Mouse (Mus musculus): Measurements from ENCODE around the gene Nkain4. TPM values are rescaled to one million over a fixed set of nuclear protein-coding genes. Genes with fewer than 3 reads are reported as not detected.

Nkain4 gene
- polyA plus RNA-seq, 1 experiment from 2014 or later, result 72.9 TPM

DNA sequence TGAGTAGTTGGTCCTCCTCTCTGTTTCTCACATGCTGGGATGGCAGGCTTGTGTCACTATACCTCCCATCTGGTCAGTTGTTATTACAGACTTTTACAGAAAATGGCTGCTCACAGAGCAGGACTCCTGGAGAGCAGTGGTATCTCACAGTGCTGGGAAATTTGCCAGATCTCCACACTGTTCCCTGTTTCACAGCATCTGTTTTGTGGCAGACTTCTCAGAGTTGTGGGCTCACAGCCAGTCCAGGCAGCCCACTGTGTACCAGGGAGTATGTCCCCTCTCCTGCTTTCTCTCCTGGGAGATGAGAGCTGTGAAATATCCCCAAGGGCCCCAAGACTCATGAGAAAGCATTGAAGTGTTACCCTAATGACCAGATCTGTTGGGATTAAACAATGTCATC, 12.6 kb downstream of the Nkain4 start:
- no peak overlapping the region for H3K27ac ChIP-seq (replicated peaks)

DNA sequence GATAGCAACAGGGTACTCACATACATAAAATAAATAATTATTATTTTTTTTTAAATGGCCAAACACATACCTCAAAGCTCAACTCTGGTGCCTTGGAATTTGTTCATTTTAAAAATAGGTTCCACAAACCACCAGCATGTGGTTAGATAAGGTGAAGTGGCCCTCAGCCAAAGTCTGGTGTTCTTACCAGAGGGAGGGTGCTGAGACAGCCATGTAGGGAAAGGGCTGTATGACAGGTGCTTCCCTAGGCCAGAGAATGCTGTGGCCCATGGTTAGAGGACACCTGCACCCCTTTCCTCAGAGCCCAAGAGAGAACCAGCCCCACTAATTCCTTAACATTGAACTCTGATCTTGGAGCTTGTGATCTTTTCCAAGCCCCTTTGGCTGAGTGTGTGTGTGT, 14.3 kb downstream of the Nkain4 start:
- H3K9ac ChIP-seq (replicated peaks), result no peak overlapping the region
- H3K4me2 ChIP-seq (replicated peaks), result no peak overlapping the region
- H3K36me3 ChIP-seq, result peaks cover 32% of the 10 kb centered on the region
- no peak overlapping the region for H3K27ac ChIP-seq (replicated peaks)
- no peak overlapping the region for H3K4me3 ChIP-seq
- no peak for ATAC-seq (ENCODE audit: low FRiP score, low read depth)
- no peaks in the 10 kb centered on the region for H3K9me3 ChIP-seq
- no peaks in the 10 kb centered on the region for H3K27me3 ChIP-seq
- H3K4me1 ChIP-seq, result no peaks in the 10 kb centered on the region

More for the DNA sequence above, 12.6 kb downstream of the Nkain4 start:
- H3K4me1 ChIP-seq, result no peaks in the 10 kb centered on the region
- peaks cover 24% of the 10 kb centered on the region for H3K36me3 ChIP-seq
- no peak overlapping the region for H3K4me2 ChIP-seq (replicated peaks)
- no peak overlapping the region for H3K4me3 ChIP-seq
- H3K27me3 ChIP-seq, result no peaks in the 10 kb centered on the region
- H3K9me3 ChIP-seq, result no peaks in the 10 kb centered on the region
- no peak for ATAC-seq (ENCODE audit: low FRiP score, low read depth)
- H3K9ac ChIP-seq (replicated peaks), result no peak overlapping the region

DNA sequence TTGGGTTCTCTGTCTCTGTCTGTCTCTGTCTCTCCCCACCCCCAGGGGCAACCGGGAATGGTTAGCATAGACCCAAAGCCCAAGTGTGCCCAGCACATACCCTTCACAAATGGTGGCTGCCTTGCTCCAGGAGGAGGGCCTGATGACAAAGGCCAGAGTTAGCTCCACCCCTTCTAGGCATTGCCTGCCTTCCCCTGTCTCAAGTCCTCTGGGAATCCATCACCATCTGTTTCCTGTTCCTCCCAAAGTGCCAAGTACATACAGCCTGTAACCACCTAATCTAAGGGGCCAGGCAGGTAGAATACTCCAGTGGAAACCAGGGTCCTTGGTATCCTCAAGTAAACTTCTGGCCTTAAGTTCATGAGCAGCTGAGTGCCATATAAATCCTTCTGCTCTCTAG, 22.1 kb downstream of the Nkain4 start:
- peaks cover 10% of the 10 kb centered on the region; the same call in 1 of the 2 replicates for H3K4me1 ChIP-seq
- WGBS, result 73% methylated on average over 1 of the region's 1 CpGs
- H3K27ac ChIP-seq (replicated peaks), result peak overlapping the region; percentile 30; the same call in 1 of the 2 replicates
- no peak overlapping the region for H3K4me3 ChIP-seq
- no peaks in the 10 kb centered on the region for H3K9me3 ChIP-seq
- peaks cover 20% of the 10 kb centered on the region; the same call in 1 of the 2 replicates for H3K36me3 ChIP-seq
- no peak overlapping the region for H3K9ac ChIP-seq (replicated peaks)
- no peaks in the 10 kb centered on the region for H3K27me3 ChIP-seq
- ATAC-seq (ENCODE audit: low FRiP score, low read depth), result 0 out of 2 replicates have a peak, but pooled peaks have one; percentile 38
- H3K4me2 ChIP-seq (replicated peaks), result no peak overlapping the region

GRCm38 (mm10) chr2:180928723-180929122, 25.8 kb downstream of the Nkain4 start, which contains the start of gene Birc7:
TSS of gene Birc7 (plus strand) at chr2:180929023.
- Histone ChIP-seq H3K27ac (replicated peaks) (no peak within 1 kb of the TSS), H3K4me2 (replicated peaks) (no peak within 1 kb of the TSS), H3K9ac (replicated peaks) (peak within 1 kb of the TSS; percentile 34; the same call in 1 of the 2 replicates), H3K36me3 (0 out of 2 replicates have a peak, but pooled peaks cover 5% of the 10 kb centered on the region), H3K4me1 (peaks cover 10% of the 10 kb centered on the region; the same call in 1 of the 2 replicates), H3K27me3 (no peaks in the 10 kb centered on the region), H3K9me3 (no peaks in the 10 kb centered on the region), H3K4me3 (no peak within 1 kb of the TSS)
- 42% methylated on average over 4 of the region's 4 CpGs for WGBS
- no peak for ATAC-seq (ENCODE audit: low FRiP score, low read depth)

DNA sequence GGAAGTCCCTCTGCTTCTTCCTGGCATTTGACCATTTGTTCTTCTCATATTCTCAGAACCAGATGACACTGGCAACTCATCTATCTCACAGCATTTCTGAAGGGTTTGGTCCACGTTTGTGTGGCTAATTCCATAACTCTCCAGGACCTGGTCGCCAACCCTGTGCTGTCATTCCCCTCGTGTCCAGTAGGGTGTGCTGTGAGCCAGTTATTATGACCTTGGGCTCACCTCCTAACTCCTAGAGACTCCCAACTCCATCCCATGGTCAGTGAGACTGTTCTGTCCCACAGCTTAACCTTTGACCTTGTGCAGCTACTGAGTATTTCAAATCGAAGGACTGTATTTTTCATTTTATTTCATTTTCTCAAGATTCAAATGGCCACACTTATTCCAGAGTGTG, 29.3 kb downstream of the Nkain4 start:
- no peaks in the 10 kb centered on the region for H3K36me3 ChIP-seq
- H3K4me3 ChIP-seq, result no peak overlapping the region
- no peak overlapping the region for H3K9ac ChIP-seq (replicated peaks)
- ATAC-seq (ENCODE audit: low FRiP score, low read depth), result no peak
- 0 out of 2 replicates have a peak, but pooled peaks cover 4% of the 10 kb centered on the region for H3K27me3 ChIP-seq
- no peak overlapping the region for H3K4me2 ChIP-seq (replicated peaks)
- peaks cover 6% of the 10 kb centered on the region; the same call in 1 of the 2 replicates for H3K4me1 ChIP-seq
- no peak overlapping the region for H3K27ac ChIP-seq (replicated peaks)
- WGBS, result 3% methylated on average over 4 of the region's 4 CpGs
- H3K9me3 ChIP-seq, result no peaks in the 10 kb centered on the region

GRCm38 (mm10) chr2:180922739-180923138, 31.8 kb downstream of the Nkain4 start:
- Histone ChIP-seq H3K36me3 (peaks cover 9% of the 10 kb centered on the region), H3K4me1 (peaks cover 18% of the 10 kb centered on the region), H3K9ac (replicated peaks) (no peak overlapping the region), H3K9me3 (no peaks in the 10 kb centered on the region), H3K4me2 (replicated peaks) (no peak overlapping the region), H3K27ac (replicated peaks) (no peak overlapping the region), H3K4me3 (no peak overlapping the region), H3K27me3 (0 out of 2 replicates have a peak, but pooled peaks cover 4% of the 10 kb centered on the region)
- ATAC-seq (ENCODE audit: low FRiP score, low read depth), result no peak
- 89% methylated on average over 6 of the region's 6 CpGs for WGBS

DNA sequence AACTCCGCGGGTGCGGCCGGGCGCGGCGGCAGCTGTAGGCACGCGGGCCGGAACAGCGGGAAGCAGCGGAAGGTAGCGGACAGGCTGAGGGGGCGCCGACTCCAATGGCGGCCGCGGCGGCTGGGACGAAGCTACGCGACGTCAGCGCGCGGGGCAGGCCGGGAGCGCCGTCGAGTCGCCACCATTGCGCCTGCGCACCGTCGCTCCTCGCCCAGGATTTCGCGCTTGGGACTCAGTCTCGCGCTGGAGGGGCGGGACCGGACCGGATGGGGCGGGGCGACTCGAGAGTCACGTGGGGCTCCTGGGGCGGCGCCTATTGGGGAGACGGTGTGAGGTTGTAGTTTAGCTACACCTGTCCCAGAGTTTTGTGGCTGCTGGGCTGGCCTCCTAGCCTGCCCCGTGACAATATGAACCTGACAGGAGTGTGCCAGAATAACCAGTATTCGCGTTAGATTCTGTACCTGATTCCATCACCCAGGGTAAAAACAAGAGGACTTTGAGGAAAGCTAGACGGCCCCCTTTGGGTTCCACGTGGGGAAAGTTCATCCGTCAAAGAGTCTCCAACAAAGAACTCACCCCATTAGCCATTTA, 33.6 kb downstream of the Nkain4 start, which contains the start of gene Ythdf1:
TSS of gene Ythdf1 (minus strand) at position 140 of the 591 bp plus-strand sequence.
- Histone ChIP-seq H3K27me3 (0 out of 2 replicates have a peak, but pooled peaks cover 4% of the 10 kb centered on the region), H3K4me1 (peaks cover 18% of the 10 kb centered on the region), H3K27ac (replicated peaks) (peak within 1 kb of the TSS; percentile 52), H3K9ac (replicated peaks) (peak within 1 kb of the TSS; percentile 98), H3K36me3 (peaks cover 24% of the 10 kb centered on the region), H3K4me3 (peak within 1 kb of the TSS; percentile 99), H3K9me3 (no peaks in the 10 kb centered on the region), H3K4me2 (replicated peaks) (peak within 1 kb of the TSS; percentile 83)
- ATAC-seq (ENCODE audit: low FRiP score, low read depth), result peak; percentile 93
- under 1% methylated on average over 39 of the region's 56 CpGs for WGBS

GRCm38 (mm10) chr2:180919913-180920809, 34.3 kb downstream of the Nkain4 start:
- Histone ChIP-seq H3K4me2 (replicated peaks) (peak overlapping the region; percentile 83), H3K27me3 (0 out of 2 replicates have a peak, but pooled peaks cover 4% of the 10 kb centered on the region), H3K4me1 (peaks cover 18% of the 10 kb centered on the region), H3K9ac (replicated peaks) (peak overlapping the region; percentile 98), H3K27ac (replicated peaks) (peak overlapping the region; percentile 52), H3K36me3 (peaks cover 29% of the 10 kb centered on the region), H3K9me3 (no peaks in the 10 kb centered on the region), H3K4me3 (peak overlapping the region; percentile 99)
- 1% methylated on average over 47 of the region's 61 CpGs for WGBS
- ATAC-seq (ENCODE audit: low FRiP score, low read depth), result peak; percentile 76

DNA sequence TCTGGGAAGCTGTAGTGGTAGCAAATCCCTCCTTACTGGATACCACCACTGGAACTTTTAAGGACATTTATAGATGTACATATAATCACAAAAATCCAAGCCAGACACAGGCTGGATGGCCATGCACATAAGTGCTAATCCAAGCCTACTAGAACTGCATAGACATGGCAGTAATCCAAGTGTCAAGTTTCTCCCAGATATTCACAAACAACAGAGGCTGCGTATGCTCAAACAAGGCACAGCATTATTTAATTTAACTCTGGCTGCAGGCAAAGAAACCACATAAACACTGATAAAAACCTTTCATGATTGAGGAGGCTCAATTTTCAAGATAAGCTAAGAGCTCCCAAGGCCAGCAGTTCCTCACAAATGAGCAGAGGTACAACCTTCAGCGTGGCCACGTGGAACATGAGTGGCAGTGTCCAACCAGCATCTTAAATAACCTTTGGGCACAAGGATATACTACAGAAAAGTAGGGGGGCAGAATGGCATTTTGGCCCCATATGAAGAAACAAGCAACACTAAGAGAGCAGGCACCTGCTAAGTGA, 38.5 kb downstream of the Nkain4 start:
- Histone ChIP-seq H3K9me3 (no peaks in the 10 kb centered on the region), H3K36me3 (peaks cover 69% of the 10 kb centered on the region), H3K27me3 (no peaks in the 10 kb centered on the region), H3K4me3 (no peak overlapping the region), H3K9ac (replicated peaks) (0 out of 2 replicates have a peak overlapping the region, but pooled peaks have one; percentile 1), H3K4me2 (replicated peaks) (no peak overlapping the region), H3K27ac (replicated peaks) (no peak overlapping the region), H3K4me1 (peaks cover 18% of the 10 kb centered on the region)
- no peak for ATAC-seq (ENCODE audit: low FRiP score, low read depth)
- 93% methylated on average over 3 of the region's 3 CpGs for WGBS

GRCm38 (mm10) chr2:180910928-180911327, 43.6 kb downstream of the Nkain4 start:
- Histone ChIP-seq H3K36me3 (peaks cover 70% of the 10 kb centered on the region), H3K9ac (replicated peaks) (no peak overlapping the region)
- no peak for ATAC-seq (ENCODE audit: low FRiP score, low read depth)

DNA sequence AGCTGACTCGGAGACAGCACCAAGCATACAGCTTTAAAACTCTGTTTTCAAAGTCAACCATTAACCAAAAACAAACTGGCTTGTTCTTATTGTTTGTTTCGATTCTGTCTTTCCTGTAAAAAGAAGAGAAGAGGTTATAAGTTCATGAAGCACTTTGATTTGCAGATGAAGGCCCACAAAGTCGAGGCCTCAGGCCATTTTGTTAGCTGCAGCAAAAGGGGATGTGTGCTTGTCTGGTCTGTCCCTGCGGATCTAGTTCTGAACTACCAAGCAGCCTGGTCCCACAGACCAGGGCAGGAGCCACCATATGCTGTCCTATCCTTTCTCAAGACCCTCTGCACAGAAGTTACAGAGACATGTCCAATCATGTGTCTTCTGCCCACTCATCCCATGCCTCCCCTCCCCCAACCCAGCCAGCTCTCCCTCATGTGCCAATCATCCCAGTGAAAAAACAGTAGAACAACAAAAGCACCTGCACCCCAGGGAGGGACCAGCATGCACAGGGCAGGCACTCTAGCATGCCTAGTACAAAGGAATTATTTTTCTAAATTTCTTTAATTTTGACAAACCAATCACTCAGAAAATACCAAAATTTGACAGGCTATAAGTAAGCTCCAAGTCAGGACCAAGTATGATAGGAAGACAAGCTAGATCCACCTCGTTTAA, 48.8 kb downstream of the Nkain4 start:
- H3K9me3 ChIP-seq, result no peaks in the 10 kb centered on the region
- peak overlapping the region; percentile 7; the same call in 1 of the 2 replicates for H3K4me2 ChIP-seq (replicated peaks)
- H3K27ac ChIP-seq (replicated peaks), result peak overlapping the region; percentile 47
- no peak overlapping the region for H3K4me3 ChIP-seq
- WGBS, result 72% methylated on average over 5 of the region's 5 CpGs
- peaks cover 38% of the 10 kb centered on the region for H3K36me3 ChIP-seq
- ATAC-seq (ENCODE audit: low FRiP score, low read depth), result no peak
- no peak overlapping the region for H3K9ac ChIP-seq (replicated peaks)
- H3K4me1 ChIP-seq, result peaks cover 16% of the 10 kb centered on the region
- H3K27me3 ChIP-seq, result no peaks in the 10 kb centered on the region

More at GRCm38 (mm10) chr2:180910928-180911327, 43.6 kb downstream of the Nkain4 start:
- WGBS, result 95% methylated on average over 12 of the region's 12 CpGs
- no peaks in the 10 kb centered on the region for H3K27me3 ChIP-seq
- no peaks in the 10 kb centered on the region for H3K9me3 ChIP-seq
- H3K4me3 ChIP-seq, result no peak overlapping the region
- no peak overlapping the region for H3K4me2 ChIP-seq (replicated peaks)
- peaks cover 10% of the 10 kb centered on the region for H3K4me1 ChIP-seq
- no peak overlapping the region for H3K27ac ChIP-seq (replicated peaks)

Measured in midbrain, embryonic 12.5 days (tissue).